Mouse (Mus musculus) heart, adult 2 months (tissue): Measurements from ENCODE around the gene Med8. TPM values are rescaled to one million over a fixed set of nuclear protein-coding genes. Genes with fewer than 3 reads are reported as not detected.

Source experiments
- DNase-seq, 2 experiments: peaks; one replicate each; pipeline ENCODE4 v3.0.0; 2021
- H3K27ac ChIP-seq: fragments of 200-600 bp; 2 replicates; pipeline ENCODE4 v1.8.1; 2022
- H3K27me3 ChIP-seq: fragments of 200-500 bp; 2 replicates; pipeline ENCODE4 v1.6.1; 2012; ENCODE audit warnings: mild to moderate bottlenecking, low read length, inconsistent platforms, mixed read lengths; ENCODE audit not compliant: control insufficient read depth, insufficient read depth
- H3K36me3 ChIP-seq: fragments of 200-500 bp; 2 replicates; pipeline ENCODE4 v1.6.1; 2012; ENCODE audit warnings: low read length, inconsistent platforms; ENCODE audit not compliant: control insufficient read depth, insufficient read depth
- H3K4me1 ChIP-seq: fragments of 200-500 bp; 2 replicates; pipeline ENCODE4 v1.6.1; 2011; ENCODE audit warnings: low read length; ENCODE audit not compliant: control insufficient read depth, insufficient read depth
- H3K4me3 ChIP-seq: fragments of 200-600 bp; 2 replicates; pipeline ENCODE4 v1.8.1; 2022
- H3K79me2 ChIP-seq: fragments of 200-500 bp; replicated peaks from 2 replicates; pipeline ENCODE4 v1.6.1; 2012; ENCODE audit warnings: mild to moderate bottlenecking, inconsistent platforms, low read length, moderate library complexity, mixed read lengths; ENCODE audit not compliant: control insufficient read depth, insufficient read depth
- H3K9ac ChIP-seq: fragments of 200-500 bp; 2 replicates; pipeline ENCODE4 v1.6.1; 2012; ENCODE audit warnings: low read depth, mild to moderate bottlenecking, control low read depth, inconsistent platforms, low read length, mixed read lengths
- CTCF ChIP-seq: fragments of 200-600 bp; IDR thresholded peaks from 2 replicates; pipeline ENCODE4 v1.8.1; 2022; ENCODE audit warnings: antibody characterized with exemption, mild to moderate bottlenecking, moderate library complexity
- EP300 ChIP-seq: fragments of 200-500 bp; IDR thresholded peaks from 2 replicates; pipeline ENCODE4 v1.6.1; 2011; ENCODE audit warnings: low read depth, low read length, control low read depth; ENCODE audit not compliant: insufficient read depth
- POLR2A ChIP-seq: fragments of 200-500 bp; IDR thresholded peaks from 2 replicates; pipeline ENCODE4 v1.6.1; 2011; ENCODE audit warnings: mild to moderate bottlenecking, low read depth, low read length, control low read depth; ENCODE audit not compliant: insufficient read depth
- WGBS: fragments of 180-500 bp; shearing (Covaris S2); methylation state at CpG from one replicate; pipeline ENCODE4 v1.1.7; 2018; 5-methylcytosine and 5-hydroxymethylcytosine counted together
- intact Hi-C: fragments of 180-260 bp; cut with DNase I; formaldehyde crosslinking; loops from one replicate; pipeline ENCODE4 v1.15.1; 2025
- polyA plus RNA-seq: library from polyadenylated mRNA; depleted of rRNA; stranded (reverse); fragments of >200 nt; gene quantifications from 2 replicates; pipeline ENCODE4 v1.2.3, GENCODE M21; 2012
- total RNA-seq, 2 experiments: library from RNA; stranded (reverse); gene quantifications; 2 replicates each; pipeline ENCODE4 v1.2.3; 2021

Med8 gene
- total and polyA plus RNA-seq, 3 experiments: 19.0 to 42.5 (median 41.0) TPM

DNA sequence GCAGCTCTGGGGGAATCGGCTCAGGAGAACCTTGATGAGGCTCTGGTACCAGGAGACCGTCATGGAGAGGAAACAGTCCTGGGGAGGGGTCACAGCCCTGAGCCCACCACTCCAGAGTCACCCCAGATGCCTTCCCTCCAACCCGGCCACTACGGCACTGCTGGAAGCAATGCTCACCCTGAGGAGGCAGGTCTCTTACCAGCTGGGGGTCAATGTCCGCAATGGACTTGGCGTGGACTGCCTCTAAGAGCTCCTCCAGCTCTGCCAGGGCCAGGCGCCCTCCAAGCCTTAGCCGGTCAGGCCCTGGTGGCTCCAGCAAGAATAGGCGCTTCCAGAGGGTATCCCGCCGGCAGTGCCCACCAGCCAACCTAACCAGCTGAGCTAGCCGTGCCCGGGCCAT, 44.5 kb upstream of the Med8 start:
- Histone ChIP-seq H3K79me2 (no peaks in the 10 kb centered on the region), H3K36me3 (no peaks in the 10 kb centered on the region), H3K4me1 (no peaks in the 10 kb centered on the region), H3K4me3 (no peak overlapping the region), H3K27me3 (no peaks in the 10 kb centered on the region), H3K9ac (no peak overlapping the region), H3K27ac (no peak overlapping the region)
- 96% methylated on average over 13 of the region's 13 CpGs for WGBS
- intact Hi-C loops: no loop called here
- no peak for DNase-seq
- no peak for TF ChIP-seq CTCF
- no peak for TF ChIP-seq POLR2A
- TF ChIP-seq EP300: no peak

DNA sequence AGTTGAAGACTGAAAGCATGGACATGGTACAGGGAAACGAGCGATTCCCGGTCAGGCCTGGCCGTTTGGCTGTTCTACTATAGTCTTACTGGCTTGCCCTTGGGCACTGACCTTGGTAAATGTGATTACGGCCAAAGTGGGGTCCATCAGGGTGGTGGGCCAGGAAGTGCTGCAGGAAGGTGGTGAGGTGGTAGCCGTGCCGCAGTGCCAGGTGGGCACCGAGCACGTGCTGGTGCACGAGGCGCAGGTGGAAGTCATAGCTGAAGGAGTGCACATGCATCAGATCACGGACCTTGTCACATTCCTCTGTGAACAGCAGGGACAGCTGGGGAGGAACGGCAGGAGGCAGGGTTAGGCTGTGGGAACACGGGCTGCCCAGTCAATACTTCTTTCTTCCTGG, 43.1 kb upstream of the Med8 start:
- TF ChIP-seq POLR2A (no peak), EP300 (no peak), CTCF (no peak)
- Histone ChIP-seq H3K27me3 (no peaks in the 10 kb centered on the region), H3K36me3 (no peaks in the 10 kb centered on the region), H3K4me3 (no peak overlapping the region), H3K79me2 (no peaks in the 10 kb centered on the region), H3K9ac (no peak overlapping the region), H3K4me1 (no peaks in the 10 kb centered on the region), H3K27ac (no peak overlapping the region)
- DNase-seq: no peak
- intact Hi-C loops: no loop called here
- 79% methylated on average over 14 of the region's 14 CpGs for WGBS

DNA sequence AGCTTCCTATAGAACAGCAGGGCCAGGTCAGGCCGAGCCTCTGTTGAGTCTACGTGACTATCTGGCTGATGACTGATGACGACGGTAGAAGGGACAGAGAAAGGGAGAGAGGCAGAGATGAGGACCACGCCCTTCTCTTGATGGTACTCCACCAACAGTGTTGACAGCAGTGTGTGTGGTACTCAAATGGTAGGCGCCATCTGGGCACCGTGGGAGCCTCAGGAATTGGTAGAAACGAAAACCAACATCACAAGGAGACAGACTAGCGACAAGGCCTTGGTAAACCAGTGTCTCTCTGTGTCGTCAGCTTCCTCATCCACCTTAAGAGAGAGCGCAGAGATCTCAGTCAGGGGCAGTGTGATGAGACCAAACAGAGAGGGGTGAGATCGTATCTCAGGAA, 41.6 kb upstream of the Med8 start:
- Histone ChIP-seq H3K4me1 (no peaks in the 10 kb centered on the region), H3K4me3 (no peak overlapping the region), H3K79me2 (no peaks in the 10 kb centered on the region), H3K36me3 (no peaks in the 10 kb centered on the region), H3K27ac (no peak overlapping the region), H3K9ac (no peak overlapping the region), H3K27me3 (no peaks in the 10 kb centered on the region)
- intact Hi-C loops: no loop called here
- 88% methylated on average over 12 of the region's 12 CpGs for WGBS
- DNase-seq: no peak
- TF ChIP-seq POLR2A: no peak
- TF ChIP-seq EP300: no peak
- no peak for TF ChIP-seq CTCF

DNA sequence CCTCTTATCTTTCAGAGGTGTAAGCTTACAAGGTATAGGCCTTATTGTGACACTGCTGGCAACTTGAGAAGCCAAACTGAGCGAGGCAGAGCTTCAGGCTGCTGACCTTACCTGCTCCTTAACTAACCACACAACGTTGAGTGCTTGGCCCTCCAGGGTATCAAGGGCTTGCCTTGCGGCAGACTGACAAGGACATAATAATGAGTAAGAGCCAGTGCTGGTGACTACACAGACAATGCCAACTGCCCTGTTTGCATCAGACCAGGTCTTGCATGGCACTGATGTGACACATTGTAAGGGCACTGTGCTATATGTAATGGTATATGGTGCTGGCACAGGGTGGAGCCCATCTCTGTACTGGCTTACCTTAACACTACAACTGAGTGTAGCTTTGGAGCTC, 40.5 kb upstream of the Med8 start:
- H3K27ac ChIP-seq: no peak overlapping the region
- no peak overlapping the region for H3K4me3 ChIP-seq
- 95% methylated on average over 3 of the region's 3 CpGs for WGBS
- TF ChIP-seq CTCF: no peak
- TF ChIP-seq POLR2A: no peak
- TF ChIP-seq EP300: no peak
- no peaks in the 10 kb centered on the region for H3K27me3 ChIP-seq
- DNase-seq: no peak
- intact Hi-C loops: no loop called here
- no peaks in the 10 kb centered on the region for H3K4me1 ChIP-seq
- H3K36me3 ChIP-seq: no peaks in the 10 kb centered on the region
- no peaks in the 10 kb centered on the region for H3K79me2 ChIP-seq
- H3K9ac ChIP-seq: no peak overlapping the region

DNA sequence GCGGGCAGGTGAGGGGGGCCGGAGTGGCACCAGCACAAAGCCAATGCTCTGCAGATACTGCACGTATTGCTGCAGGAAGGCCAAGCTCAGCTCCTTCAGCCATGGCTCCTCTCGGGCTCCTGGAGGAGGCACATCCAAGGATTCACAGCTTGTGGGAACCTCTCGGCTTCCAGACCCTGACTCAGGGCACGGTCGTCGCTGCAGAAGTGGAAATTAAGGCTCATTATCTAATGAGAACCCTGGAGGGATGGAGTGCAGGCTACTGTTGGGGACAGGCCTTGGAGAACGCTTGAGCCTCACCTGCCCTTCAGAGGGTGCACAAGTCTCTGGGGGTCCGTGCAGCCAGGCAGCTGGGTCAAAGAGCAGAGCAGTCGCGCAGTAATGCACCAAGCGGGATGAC, 37.3 kb upstream of the Med8 start:
- 91% methylated on average over 13 of the region's 13 CpGs for WGBS

DNA sequence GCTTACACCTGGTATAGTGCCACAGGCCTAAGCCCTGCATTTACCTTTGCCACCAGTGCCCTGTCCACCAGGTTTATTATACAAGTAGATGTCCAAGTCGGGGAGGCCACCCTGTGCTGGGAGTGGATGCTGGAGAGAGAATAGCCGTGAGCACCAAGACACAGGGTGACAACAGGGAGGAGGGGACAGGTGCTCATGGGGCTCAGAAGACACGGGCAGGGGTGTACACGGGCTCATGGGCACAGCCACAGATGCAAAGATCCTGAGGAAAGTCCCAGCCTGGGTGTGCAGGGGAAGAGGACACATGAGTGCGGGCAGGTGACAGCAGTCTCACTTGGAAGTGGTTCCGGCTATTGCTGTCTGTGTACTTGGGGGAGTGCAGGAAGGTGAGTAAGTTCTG, 33.1 kb upstream of the Med8 start:
- Histone ChIP-seq H3K79me2 (no peaks in the 10 kb centered on the region), H3K4me3 (no peak overlapping the region), H3K27ac (no peak overlapping the region), H3K9ac (no peak overlapping the region), H3K36me3 (no peaks in the 10 kb centered on the region), H3K27me3 (no peaks in the 10 kb centered on the region), H3K4me1 (no peaks in the 10 kb centered on the region)
- DNase-seq: no peak
- intact Hi-C loops: no loop called here
- TF ChIP-seq EP300 (no peak), CTCF (no peak), POLR2A (no peak)
- 96% methylated on average over 6 of the region's 6 CpGs for WGBS

More for the DNA sequence above, 37.3 kb upstream of the Med8 start:
- H3K79me2 ChIP-seq: no peaks in the 10 kb centered on the region
- no peak overlapping the region for H3K9ac ChIP-seq
- no peak overlapping the region for H3K27ac ChIP-seq
- H3K4me3 ChIP-seq: no peak overlapping the region
- H3K4me1 ChIP-seq: no peaks in the 10 kb centered on the region
- TF ChIP-seq POLR2A (no peak), EP300 (no peak), CTCF (no peak)
- no peaks in the 10 kb centered on the region for H3K27me3 ChIP-seq
- DNase-seq: peak in 1 of 2 experiments; percentile 15
- intact Hi-C loops: no loop called here
- H3K36me3 ChIP-seq: no peaks in the 10 kb centered on the region
